Mouse (Mus musculus) lung, postnatal 10 days (tissue): ENCODE results near the gene Filip1l.
A peak's percentile ranks its signal among the peaks of the same experiment; 100 is the strongest.

ENCODE experiments used
- DNase-seq: peaks from one replicate; pipeline ENCODE4 v3.0.0; 2021

Filip1l gene

GRCm38 (mm10) chr16:57352751-57353150 lies at the start of gene Filip1l:
Filip1l (plus strand) TSS chr16:57353093.
- DNase-seq = no peak

DNA sequence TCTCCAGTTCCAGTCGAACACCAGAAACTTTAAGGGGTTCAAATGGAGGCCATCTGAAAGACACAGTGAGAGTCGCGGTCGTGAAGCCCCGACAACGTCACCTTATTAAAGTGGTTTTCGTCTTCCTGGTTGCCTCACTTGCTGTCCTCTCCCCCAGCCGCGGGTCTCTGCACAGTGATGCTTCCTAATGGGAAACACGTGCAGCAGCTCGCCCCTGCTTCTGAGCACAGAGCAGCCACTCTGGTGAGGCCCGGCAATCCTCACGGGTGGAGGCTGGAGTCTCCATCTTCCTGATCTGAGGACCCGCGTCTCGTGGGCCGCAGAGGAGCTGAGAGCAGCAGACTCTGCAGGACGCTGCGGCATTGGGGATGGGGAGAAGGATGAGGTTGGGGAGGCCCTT lies 49.2 kb upstream of the Filip1l start:
- no peak for DNase-seq

DNA sequence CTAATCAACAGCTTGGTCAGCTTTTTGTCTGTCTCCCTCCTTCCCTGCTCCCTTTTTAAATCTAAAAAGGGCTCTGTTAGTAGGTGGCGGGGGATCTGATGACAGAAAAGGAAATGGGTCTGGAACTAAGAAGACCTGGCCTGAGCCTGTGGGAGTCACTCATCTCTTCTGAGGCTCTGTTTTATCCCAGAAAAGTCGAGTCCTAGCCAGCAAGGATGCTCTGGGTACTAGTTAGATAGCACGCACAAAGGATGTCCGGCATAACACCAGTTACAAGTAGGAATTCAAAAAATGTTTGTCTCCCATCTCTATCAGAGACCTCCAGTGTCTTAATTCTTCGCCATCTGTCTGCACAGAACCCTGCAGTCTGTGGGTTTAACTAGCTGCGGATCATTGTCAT lies 47.4 kb upstream of the Filip1l start:
- DNase-seq = no peak

GRCm38 (mm10) chr16:57312130-57312529 lies 40.8 kb upstream of the Filip1l start:
- DNase-seq = no peak

- DNase-seq = no peak
These were observed 39.4 kb upstream of the Filip1l start for GRCm38 (mm10) chr16:57313487-57313886.

GRCm38 (mm10) chr16:57314236-57314635 lies 38.7 kb upstream of the Filip1l start:
- no peak for DNase-seq

DNA sequence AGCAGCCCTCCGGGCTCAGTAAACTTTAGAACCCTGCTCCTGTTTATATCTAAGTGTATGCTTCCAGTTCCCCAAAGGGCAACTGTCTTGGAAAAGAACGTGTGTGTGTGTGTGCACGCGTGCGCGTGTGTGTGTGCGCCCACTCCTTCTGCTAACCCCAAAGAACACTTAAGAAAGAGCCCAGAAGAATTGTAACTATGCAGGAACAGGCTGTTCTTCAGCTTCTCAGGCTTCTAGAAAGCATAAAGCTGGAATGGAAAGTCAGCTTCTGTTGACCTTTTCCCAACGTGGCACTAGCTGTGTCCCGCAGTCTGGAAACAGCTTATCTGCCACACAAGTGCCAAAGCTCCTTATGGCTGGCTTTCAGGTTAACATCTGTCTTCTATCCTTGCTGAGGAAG lies 37.9 kb upstream of the Filip1l start:
- peak; percentile 34 for DNase-seq

GRCm38 (mm10) chr16:57317127-57317526 lies 35.8 kb upstream of the Filip1l start:
- peak; percentile 16 for DNase-seq

- peak; percentile 77 for DNase-seq
These were observed 34.8 kb upstream of the Filip1l start for GRCm38 (mm10) chr16:57317882-57318636.

- DNase-seq = no peak
These were observed 34.2 kb upstream of the Filip1l start for GRCm38 (mm10) chr16:57318637-57319125.

GRCm38 (mm10) chr16:57319284-57320124 lies 33.4 kb upstream of the Filip1l start:
- no peak for DNase-seq

GRCm38 (mm10) chr16:57326996-57327395 lies 25.9 kb upstream of the Filip1l start:
- DNase-seq = peak; percentile 17

- DNase-seq = no peak
These were observed 23.9 kb upstream of the Filip1l start for GRCm38 (mm10) chr16:57329028-57329427.

- peak; percentile 27 for DNase-seq
These were observed 22.8 kb upstream of the Filip1l start for GRCm38 (mm10) chr16:57330111-57330510.

DNA sequence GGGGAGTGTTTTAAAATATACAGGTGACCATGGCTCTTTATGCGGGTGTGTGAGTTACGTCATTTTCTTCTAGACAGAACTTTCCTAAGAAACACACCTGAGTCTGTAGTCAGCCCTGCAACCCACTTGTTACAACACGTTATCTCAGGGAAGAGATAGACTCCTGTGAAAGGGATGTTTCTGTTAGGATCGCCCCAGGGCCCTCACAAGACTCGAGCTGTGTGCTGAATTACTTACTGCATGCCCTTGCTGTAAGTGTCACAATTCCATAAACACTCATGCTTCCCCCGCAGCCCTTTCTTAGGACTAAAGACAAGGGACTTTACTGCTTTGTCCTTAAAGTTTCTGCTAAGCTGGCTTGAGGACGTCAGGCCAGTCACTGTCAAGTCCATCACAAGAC lies 20.6 kb upstream of the Filip1l start:
- no peak for DNase-seq

- peak; percentile 36 for DNase-seq
These were observed 16.0 kb upstream of the Filip1l start for GRCm38 (mm10) chr16:57336770-57337423.

DNA sequence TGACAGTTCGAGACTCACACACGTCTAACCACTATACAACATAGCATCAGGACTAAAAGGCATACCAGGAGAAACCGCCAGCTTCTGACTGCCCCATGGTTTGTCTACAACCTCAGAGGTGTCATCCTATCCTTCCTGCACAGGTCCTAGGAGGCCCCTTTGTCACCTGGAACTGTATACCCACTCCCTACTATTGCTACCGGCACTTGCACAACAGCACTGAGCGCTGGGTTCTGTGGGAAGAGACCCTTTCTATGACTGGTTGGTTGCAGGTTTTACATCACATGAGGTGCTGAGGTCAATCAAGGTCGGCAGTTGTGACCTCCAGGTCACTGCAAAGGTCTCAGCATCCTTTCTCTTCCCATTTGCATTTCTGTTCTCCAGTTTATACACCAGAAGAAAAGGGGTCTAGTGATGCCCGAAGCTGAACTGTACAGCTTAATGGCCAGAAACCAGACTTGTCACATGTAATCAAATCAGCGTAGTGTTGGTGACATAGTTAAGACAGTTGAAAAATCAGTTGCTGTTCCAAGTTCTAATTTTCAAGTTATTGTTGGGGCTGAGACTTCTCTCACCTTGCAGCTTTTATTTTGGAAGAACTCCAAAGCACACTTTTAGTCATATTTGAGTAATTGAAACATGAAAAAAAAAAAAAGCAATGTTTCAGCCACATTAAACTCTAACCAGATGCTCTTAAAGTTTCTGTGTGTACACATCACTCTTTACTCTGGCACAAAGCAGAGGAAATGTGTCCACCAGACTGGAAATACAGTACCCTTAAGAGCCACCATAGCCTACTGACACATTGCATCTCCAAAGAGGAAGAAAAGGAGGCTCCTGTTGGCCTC lies 12.9 kb upstream of the Filip1l start:
- DNase-seq = no peak

DNA sequence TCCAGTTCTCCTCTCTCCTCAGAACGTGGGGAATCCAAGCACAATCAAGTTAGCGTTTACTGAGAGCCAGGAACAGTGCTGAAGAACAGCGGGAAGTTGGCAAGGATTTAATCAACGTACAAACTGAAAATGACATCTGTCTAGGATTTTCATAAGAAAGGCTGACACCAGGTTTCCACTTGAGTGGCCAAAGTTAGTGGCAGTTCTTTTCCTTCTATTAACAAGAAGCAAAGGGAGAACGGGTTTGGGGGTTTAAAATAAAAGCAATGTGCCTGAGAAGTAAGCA lies 12.3 kb upstream of the Filip1l start:
- DNase-seq = peak; percentile 36

DNA sequence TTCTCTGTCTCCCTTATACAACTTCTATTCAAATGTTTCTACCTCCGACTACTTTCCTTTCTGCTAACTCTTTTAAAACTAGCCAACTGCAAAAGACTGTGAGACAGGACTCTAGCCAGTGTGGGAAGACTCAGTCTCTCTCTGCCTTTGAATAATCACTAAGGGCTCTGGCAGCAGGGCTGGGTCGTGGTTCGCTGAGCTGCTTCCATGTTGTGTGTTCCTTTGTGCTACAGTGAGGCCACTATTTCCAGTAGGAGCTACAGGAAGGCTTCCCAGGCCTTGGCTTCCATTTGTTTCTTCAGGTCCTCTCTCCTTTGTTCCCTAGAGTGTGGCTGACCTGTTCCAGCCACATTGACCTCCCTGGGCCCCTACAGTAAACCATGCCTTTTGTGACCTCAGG lies 6.6 kb upstream of the Filip1l start:
- DNase-seq = no peak

- no peak for DNase-seq
These were observed 3.9 kb upstream of the Filip1l start for GRCm38 (mm10) chr16:57349039-57349438.

DNA sequence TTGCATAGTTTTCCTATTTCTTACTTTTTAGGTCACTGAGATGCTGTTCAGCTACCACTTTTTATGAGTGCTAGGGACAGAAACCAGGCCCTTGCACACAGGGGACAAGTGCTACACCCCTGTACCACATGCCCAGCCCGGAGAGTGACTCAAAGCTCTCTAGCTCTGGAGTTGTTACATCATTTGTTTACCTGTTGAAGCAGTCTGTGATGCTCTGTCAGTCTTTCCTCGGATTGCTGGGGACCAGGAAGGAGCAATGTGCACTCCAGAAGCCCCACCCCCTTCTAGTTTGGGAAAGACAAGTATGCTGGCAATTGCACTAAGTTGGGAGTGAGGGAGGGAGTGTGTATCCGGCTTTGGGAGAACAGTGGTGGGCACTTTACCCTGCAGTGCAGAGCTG lies 3.2 kb upstream of the Filip1l start:
- peak; percentile 65 for DNase-seq

DNA sequence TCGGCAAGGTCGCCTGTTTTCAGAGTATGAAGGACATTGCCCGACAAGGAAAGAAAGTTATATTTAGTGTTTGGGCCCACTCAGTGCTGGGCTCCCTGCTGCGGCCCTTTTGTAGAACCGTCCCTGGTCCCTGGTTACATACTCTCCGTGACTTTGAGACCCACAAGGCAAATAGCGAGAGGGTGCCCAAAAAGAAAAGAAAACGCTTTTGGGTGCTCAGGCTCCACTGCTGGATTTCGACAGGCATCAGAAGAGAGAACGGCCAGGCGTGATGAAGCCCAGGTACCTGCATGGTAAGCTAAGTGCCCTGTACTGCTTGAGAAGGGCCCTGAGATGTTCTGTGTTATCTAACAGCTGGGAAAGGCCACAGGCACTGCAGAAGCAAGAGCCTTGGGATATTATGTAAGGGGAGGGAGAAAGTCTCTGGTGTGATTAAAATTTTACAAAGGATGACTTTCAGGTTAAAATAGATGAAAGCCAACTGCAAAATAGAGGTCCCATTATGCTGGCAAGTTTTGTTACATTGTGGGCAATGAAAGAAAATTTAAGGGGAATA lies 351 bp downstream of the Filip1l start:
- DNase-seq = no peak
